Mouse (Mus musculus) limb, embryonic 14.5 days (tissue): Measurements from ENCODE around the gene Gm14548. TPM values are rescaled to one million over a fixed set of nuclear protein-coding genes. Genes with fewer than 3 reads are reported as not detected.
"Not testable (repeated sequence)": the region's sequence is repeated elsewhere in the genome, so short reads cannot be mapped to it uniquely, and the experiment has no call there.

Experiments used
- ATAC-seq: fragments of 200-750 bp; cut with Nextera tagmentation; 2 replicates; pipeline ENCODE4 v1.8.0; 2017; ENCODE audit warnings: low read depth, moderate number of reproducible peaks, moderate TSS enrichment; ENCODE audit not compliant: low FRiP score
- DNase-seq: peaks from one replicate; pipeline ENCODE4 v3.0.0-alpha.2; 2015; ENCODE audit warnings: low spot score
- H3K27ac ChIP-seq: fragments of 300-500 bp; sonication (generic); replicated peaks from 2 replicates; pipeline ENCODE4 v1.5.1; 2014; ENCODE audit warnings: low read depth, mild to moderate bottlenecking, low read length, moderate library complexity, mixed read lengths
- H3K27me3 ChIP-seq: fragments of 300-500 bp; sonication (generic); 2 replicates; pipeline ENCODE4 v1.6.1; 2014; ENCODE audit warnings: low read length, mixed read lengths; ENCODE audit not compliant: control insufficient read depth, insufficient read depth
- H3K36me3 ChIP-seq: fragments of 300-500 bp; sonication (generic); 2 replicates; pipeline ENCODE4 v1.6.1; 2014; ENCODE audit warnings: mild to moderate bottlenecking, low read length, moderate library complexity, mixed read lengths; ENCODE audit not compliant: control insufficient read depth, insufficient read depth
- H3K4me1 ChIP-seq: fragments of 300-500 bp; sonication (generic); 2 replicates; pipeline ENCODE4 v1.6.1; 2014; ENCODE audit warnings: antibody characterized with exemption, low read length, mixed read lengths; ENCODE audit not compliant: control insufficient read depth, insufficient read depth
- H3K4me2 ChIP-seq: fragments of 300-500 bp; sonication (generic); replicated peaks from 2 replicates; pipeline ENCODE4 v1.6.1; 2014; ENCODE audit warnings: low read depth, mild to moderate bottlenecking, low read length, moderate library complexity; ENCODE audit not compliant: severe bottlenecking
- H3K4me3 ChIP-seq: fragments of 300-500 bp; sonication (generic); replicated peaks from 2 replicates; pipeline ENCODE4 v1.5.1; 2014; ENCODE audit warnings: low read length
- H3K9ac ChIP-seq: fragments of 300-500 bp; sonication (generic); 2 replicates; pipeline ENCODE4 v1.6.1; 2014; ENCODE audit warnings: mild to moderate bottlenecking, low read depth, low read length, moderate library complexity; ENCODE audit not compliant: severe bottlenecking
- H3K9me3 ChIP-seq: fragments of 300-500 bp; sonication (generic); 2 replicates; pipeline ENCODE4 v1.6.1; 2016; ENCODE audit warnings: low read length; ENCODE audit not compliant: control insufficient read depth
- POLR2A ChIP-seq: fragments of 200-500 bp; IDR thresholded peaks from 2 replicates; pipeline ENCODE4 v1.8.0; 2012; ENCODE audit warnings: inconsistent platforms, mild to moderate bottlenecking, moderate library complexity, borderline replicate concordance; ENCODE audit not compliant: insufficient read depth, insufficient read length; ENCODE audit errors: extremely low read depth
- WGBS: fragments of 180-500 bp; shearing (Covaris S2); extraction: QIAGEN DNeasy Blood & Tissue Kit; methylation state at CpG from one replicate; pipeline ENCODE4 v1.1.7; 2014; 5-methylcytosine and 5-hydroxymethylcytosine counted together
- polyA plus RNA-seq, 2 experiments: library from polyadenylated mRNA; depleted of rRNA in 1 of 2; stranded (reverse) in 1 of 2; unstranded in 1 of 2; fragments of >200 nt; fragmentation: Nextera tagmentation in 1 of 2; extraction: Ambion mirVana in 1 of 2; gene quantifications; 2 replicates each; pipeline versions ENCODE4 v1.2.1 to v1.2.3; 2012 to 2014

Gene Gm14548
- polyA plus RNA-seq (2012; rRNA removed) (0.05 and 0.14 TPM in 2 replicates), polyA plus RNA-seq (2014; fragmentation: Nextera tagmentation; extraction: Ambion mirVana) (0.23 TPM in 1 of 2 replicates, not detected in the other)

DNA sequence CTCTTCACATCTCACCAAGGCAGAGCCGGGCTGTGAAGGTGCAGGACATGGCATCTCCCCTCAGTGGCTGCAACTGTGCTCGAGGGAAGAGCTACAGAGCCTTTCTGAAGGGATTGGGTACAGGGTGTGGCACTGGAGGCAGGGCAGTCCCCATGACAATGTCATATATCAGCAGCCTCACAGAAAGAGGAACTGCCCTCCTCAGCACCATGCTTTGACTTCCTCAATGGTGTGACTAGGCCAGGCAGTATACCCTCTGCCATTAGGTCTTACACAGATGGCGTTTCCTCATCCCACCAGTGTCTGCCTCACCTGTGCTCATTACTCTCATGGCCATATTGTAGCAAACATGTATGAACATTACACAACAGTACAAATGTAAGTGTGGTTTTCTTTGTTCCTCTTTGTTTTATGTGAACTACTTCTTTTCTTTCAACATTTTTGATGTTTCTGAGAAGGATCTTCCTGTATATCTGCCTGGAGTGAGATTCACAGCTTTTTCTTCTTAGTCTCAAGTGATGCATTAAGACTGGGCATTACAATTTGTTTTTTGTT, at the start of gene Gm14548:
TSS of gene Gm14548 (minus strand) at position 85 of the 555 bp plus-strand sequence.
- H3K27ac ChIP-seq, H3K27me3 ChIP-seq, H3K4me2 ChIP-seq, H3K9me3 ChIP-seq, ATAC-seq, DNase-seq, H3K4me3 ChIP-seq, H3K36me3 ChIP-seq, H3K4me1 ChIP-seq, H3K9ac ChIP-seq: not testable (repeated sequence)
- WGBS = 50% methylated on average over 3 of the region's 3 CpGs

DNA sequence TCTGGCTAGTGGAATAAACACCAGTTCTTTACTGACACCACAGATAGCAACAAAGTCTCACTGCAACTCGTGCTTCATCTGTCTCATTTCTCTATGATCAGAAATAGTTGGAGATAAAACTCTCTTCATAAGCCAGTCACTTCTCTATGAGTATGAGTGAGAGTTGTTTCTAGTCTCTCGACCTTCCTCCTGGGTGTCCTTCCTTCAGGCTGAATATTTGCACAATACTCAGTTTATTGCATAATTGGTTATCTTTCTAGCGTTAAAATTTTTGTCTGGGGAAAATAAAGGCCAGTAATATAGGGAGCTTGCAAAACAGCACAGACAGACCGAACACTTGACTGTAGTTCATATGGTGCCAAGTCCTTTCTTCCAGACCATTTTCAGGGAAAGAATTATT, 48.2 kb upstream of the Gm14548 start:
- Histone ChIP-seq H3K4me2 (no peak overlapping the region), H3K4me3 (no peak overlapping the region), H3K9ac (no peak overlapping the region), H3K27me3 (no peaks in the 10 kb centered on the region), H3K9me3 (no peaks in the 10 kb centered on the region), H3K36me3 (no peaks in the 10 kb centered on the region), H3K27ac (no peak overlapping the region), H3K4me1 (no peaks in the 10 kb centered on the region)
- 67% methylated on average over 4 of the region's 4 CpGs for WGBS
- no peak for DNase-seq
- TF ChIP-seq POLR2A = no peak
- ATAC-seq = no peak

GRCm38 (mm10) chr7:3940915-3941314, 43.0 kb upstream of the Gm14548 start:
- no peaks in the 10 kb centered on the region for H3K9me3 ChIP-seq
- H3K4me2 ChIP-seq = no peak overlapping the region
- ATAC-seq (no peak), DNase-seq (no peak)
- TF ChIP-seq POLR2A = no peak
- H3K27ac ChIP-seq = no peak overlapping the region
- H3K27me3 ChIP-seq = no peaks in the 10 kb centered on the region
- no peak overlapping the region for H3K9ac ChIP-seq
- 67% methylated on average over 3 of the region's 3 CpGs for WGBS
- H3K4me1 ChIP-seq = no peaks in the 10 kb centered on the region
- no peak overlapping the region for H3K4me3 ChIP-seq
- no peaks in the 10 kb centered on the region for H3K36me3 ChIP-seq

DNA sequence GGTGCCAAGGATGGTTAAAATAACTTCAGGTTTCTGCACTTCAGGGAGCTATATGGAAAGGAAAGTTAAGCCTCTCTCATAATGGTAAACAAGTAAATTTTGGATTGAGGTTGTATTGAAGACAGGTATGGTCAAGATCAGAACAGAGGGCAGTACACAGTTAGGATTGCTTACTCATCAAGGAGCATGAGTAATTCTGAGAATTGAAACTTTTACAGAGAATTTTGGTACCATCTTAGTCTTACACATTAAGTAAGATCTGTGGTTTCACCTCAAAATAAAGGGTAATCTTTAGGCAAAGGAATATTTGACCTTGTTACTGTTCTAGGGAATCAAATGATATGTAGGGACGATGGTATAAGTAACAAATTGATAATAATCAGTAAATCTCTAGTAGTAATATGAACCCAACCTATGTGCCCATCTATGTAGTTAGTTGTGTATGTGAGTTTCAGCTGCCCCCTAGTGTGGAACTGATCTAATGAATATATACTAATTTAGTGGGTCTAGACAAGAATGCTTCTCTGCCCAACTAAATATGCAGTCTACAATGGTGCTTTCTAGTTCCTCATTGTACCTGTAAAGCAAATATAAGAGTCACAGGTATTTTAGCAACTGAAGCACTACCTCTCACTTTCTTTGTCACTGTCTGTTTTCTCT, 42.1 kb upstream of the Gm14548 start:
- no peak for DNase-seq
- H3K36me3 ChIP-seq = no peaks in the 10 kb centered on the region
- no peaks in the 10 kb centered on the region for H3K4me1 ChIP-seq
- no peaks in the 10 kb centered on the region for H3K9me3 ChIP-seq
- WGBS = 60% methylated on average over 1 of the region's 1 CpGs
- no peak for ATAC-seq
- H3K4me3 ChIP-seq = no peak overlapping the region
- no peaks in the 10 kb centered on the region for H3K27me3 ChIP-seq
- no peak for TF ChIP-seq POLR2A
- H3K27ac ChIP-seq = no peak overlapping the region
- no peak overlapping the region for H3K9ac ChIP-seq
- H3K4me2 ChIP-seq = no peak overlapping the region

GRCm38 (mm10) chr7:3935473-3935872, 37.6 kb upstream of the Gm14548 start:
- H3K27me3 ChIP-seq, H3K9ac ChIP-seq, H3K4me1 ChIP-seq, DNase-seq, H3K9me3 ChIP-seq, H3K27ac ChIP-seq, H3K4me3 ChIP-seq, ATAC-seq, H3K36me3 ChIP-seq, H3K4me2 ChIP-seq: not testable (repeated sequence)

DNA sequence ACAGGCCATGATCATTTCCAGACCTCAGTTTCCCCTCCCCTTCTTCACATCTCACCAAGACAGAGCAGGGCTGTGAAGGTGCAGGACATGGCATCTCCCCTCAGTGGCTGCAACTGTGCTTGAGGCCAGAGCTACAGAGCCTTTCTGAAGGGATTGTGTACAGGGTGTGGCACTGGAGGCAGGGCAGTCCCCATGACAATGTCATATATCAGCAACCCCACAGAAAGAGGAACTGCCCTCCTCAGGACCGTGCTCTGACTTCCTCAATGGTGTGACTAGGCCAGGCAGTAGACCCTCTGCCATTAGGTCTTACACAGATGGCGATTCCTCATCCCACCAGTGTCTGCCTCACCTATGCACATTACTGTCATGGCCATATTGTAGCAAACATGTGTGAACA, 17.5 kb upstream of the Gm14548 start, which contains the start of gene Lilra6:
TSS of gene Lilra6 (minus strand) at position 117 of the 400 bp plus-strand sequence.
- H3K4me1 ChIP-seq, ATAC-seq, H3K9ac ChIP-seq, DNase-seq, H3K9me3 ChIP-seq, H3K4me2 ChIP-seq, H3K27ac ChIP-seq, H3K4me3 ChIP-seq, H3K36me3 ChIP-seq, H3K27me3 ChIP-seq: not testable (repeated sequence)
- 81% methylated on average over 2 of the region's 2 CpGs for WGBS
